ENCODE assay signal across 8 mouse cellular contexts in genomic region chr7:68085338-68085737, GRCm38 (mm10).
DNase-seq lines count a peak whose midpoint lies in the region; ATAC-seq lines count a peak whose summit lies in the region.

No protein-coding gene starts in this region.

- no peaks in the 10 kb centered on the region for H3K36me3 ChIP-seq in embryonic facial prominence, embryonic 15.5 days
- H3K36me3 ChIP-seq in heart, embryonic 14.5 days (ENCODE audit: control insufficient read depth, insufficient read depth, low read length): no peaks in the 10 kb centered on the region
- no peaks in the 10 kb centered on the region for H3K36me3 ChIP-seq in lung, embryonic 15.5 days
- no peaks in the 10 kb centered on the region for H3K36me3 ChIP-seq in neural tube, embryonic 14.5 days (ENCODE audit: control insufficient read depth, insufficient read depth, low read length)

- WGBS in embryonic facial prominence, embryonic 15.5 days: 6% methylated on average over 12 of the region's 12 CpGs
- WGBS in heart, embryonic 14.5 days: 6% methylated on average over 12 of the region's 12 CpGs
- 3% methylated on average over 12 of the region's 12 CpGs for WGBS in lung, embryonic 15.5 days
- under 1% methylated on average over 12 of the region's 12 CpGs for WGBS in neural tube, embryonic 14.5 days

- H3K27me3 ChIP-seq in embryonic facial prominence, embryonic 15.5 days: no peaks in the 10 kb centered on the region
- H3K27me3 ChIP-seq in heart, embryonic 14.5 days (ENCODE audit: control insufficient read depth, insufficient read depth, low read length): no peaks in the 10 kb centered on the region
- no peaks in the 10 kb centered on the region for H3K27me3 ChIP-seq in lung, embryonic 15.5 days
- H3K27me3 ChIP-seq in neural tube, embryonic 14.5 days (ENCODE audit: control insufficient read depth, insufficient read depth, low read length): no peaks in the 10 kb centered on the region

- H3K9ac ChIP-seq in embryonic facial prominence, embryonic 15.5 days: no peak overlapping the region
- H3K9ac ChIP-seq in heart, embryonic 14.5 days (ENCODE audit: low read length): peak overlapping the region; percentile 44
- H3K9ac ChIP-seq in lung, embryonic 15.5 days: no peak overlapping the region
- no peak overlapping the region; the same call in 1 of the 2 replicates for H3K9ac ChIP-seq in neural tube, embryonic 14.5 days (replicated peaks; ENCODE audit: low read depth, low read length)

- peak overlapping the region; percentile 83 for H3K27ac ChIP-seq in embryonic facial prominence, embryonic 15.5 days (replicated peaks)
- peak overlapping the region; percentile 80 to 87 for H3K27ac ChIP-seq in heart, embryonic 14.5 days (replicated peaks in 1 of 2; ENCODE audit: control insufficient read depth in 1 of 2, insufficient read depth in 1 of 2, low read depth in 2 of 2, low read length in 2 of 2)
- peak overlapping the region; percentile 89 for H3K27ac ChIP-seq in lung, embryonic 15.5 days
- peak overlapping the region; percentile 82 for H3K27ac ChIP-seq in neural tube, embryonic 14.5 days (ENCODE audit: low read depth, low read length)

- peak; percentile 20 to 39 for DNase-seq in spleen, postnatal 10 days (ENCODE audit: low spot score in 2 of 2)
- no peak for DNase-seq in spleen, adult 12 weeks (ENCODE audit: low spot score)
- peak; percentile 62 for DNase-seq in kidney, postnatal 10 days

- peak overlapping the region; percentile 33 for H3K4me2 ChIP-seq in embryonic facial prominence, embryonic 15.5 days (replicated peaks)
- H3K4me2 ChIP-seq in heart, embryonic 14.5 days (ENCODE audit: low read length): peak overlapping the region; percentile 53
- H3K4me2 ChIP-seq in lung, embryonic 15.5 days: peak overlapping the region; percentile 44
- peak overlapping the region; percentile 31; the same call in 1 of the 2 replicates for H3K4me2 ChIP-seq in neural tube, embryonic 14.5 days (ENCODE audit: low read depth, low read length)

- peak overlapping the region; percentile 19; the same call in 1 of the 2 replicates for H3K4me3 ChIP-seq in embryonic facial prominence, embryonic 15.5 days (replicated peaks)
- no peak overlapping the region for H3K4me3 ChIP-seq in heart, embryonic 14.5 days (ENCODE audit: control insufficient read depth in 1 of 2, insufficient read depth in 1 of 2, low read depth in 1 of 2, low read length in 2 of 2)
- 0 out of 2 replicates have a peak overlapping the region, but pooled peaks have one; percentile 12 for H3K4me3 ChIP-seq in lung, embryonic 15.5 days
- no peak overlapping the region for H3K4me3 ChIP-seq in neural tube, embryonic 14.5 days (ENCODE audit: low read depth, low read length)

- peak; percentile 80 for ATAC-seq in embryonic facial prominence, embryonic 15.5 days (ENCODE audit: insufficient number of reproducible peaks, low FRiP score, low TSS enrichment, low read depth)
- peak; percentile 37; the same call in 1 of the 2 replicates for ATAC-seq in heart, embryonic 14.5 days (ENCODE audit: insufficient number of reproducible peaks, insufficient read depth, low FRiP score, low read depth)
- ATAC-seq in lung, embryonic 15.5 days (ENCODE audit: borderline replicate concordance, extremely low read depth, low FRiP score, low TSS enrichment): peak; percentile 80; the same call in 1 of the 2 replicates
- ATAC-seq in neural tube, embryonic 14.5 days (ENCODE audit: low read depth): peak; percentile 83
- no peak for ATAC-seq in activated CD4-positive, CD25-positive, alpha-beta regulatory T cell, adult 4 months

- no peaks in the 10 kb centered on the region for H3K9me3 ChIP-seq in embryonic facial prominence, embryonic 15.5 days (replicated peaks)
- no peaks in the 10 kb centered on the region for H3K9me3 ChIP-seq in heart, embryonic 14.5 days (ENCODE audit: control insufficient read depth, low read length)
- H3K9me3 ChIP-seq in lung, embryonic 15.5 days: no peaks in the 10 kb centered on the region
- no peaks in the 10 kb centered on the region for H3K9me3 ChIP-seq in neural tube, embryonic 14.5 days (ENCODE audit: control insufficient read depth, low read length)

- H3K4me1 ChIP-seq in embryonic facial prominence, embryonic 15.5 days: peaks cover 41% of the 10 kb centered on the region
- peaks cover 18 to 45% of the 10 kb centered on the region in 2 experiments for H3K4me1 ChIP-seq in heart, embryonic 14.5 days (ENCODE audit: control insufficient read depth in 2 of 2, insufficient read depth in 2 of 2, low read length in 2 of 2)
- peaks cover 75% of the 10 kb centered on the region for H3K4me1 ChIP-seq in lung, embryonic 15.5 days
- peaks cover 23% of the 10 kb centered on the region for H3K4me1 ChIP-seq in neural tube, embryonic 14.5 days (ENCODE audit: control insufficient read depth, insufficient read depth, low read length)

Comparison
In these comparisons a context has a peak if more than half of its experiments do, and no peak if none do; other contexts are left out.
1. H3K4me3 ChIP-seq: peak in embryonic facial prominence, embryonic 15.5 days (single experiment) and lung, embryonic 15.5 days (single experiment); none in heart, embryonic 14.5 days (0 of 2) and neural tube, embryonic 14.5 days (single experiment).
2. Peak in every context shown above with its lines, with median percentiles within 50 percentile points of each other: H3K27ac ChIP-seq and H3K4me2 ChIP-seq.